Mouse (Mus musculus) lung, postnatal 36 days (tissue): Measurements from ENCODE around the gene Psmd6.

Source experiments
- DNase-seq: peaks from one replicate; pipeline ENCODE4 v3.0.0; 2022; ENCODE audit warnings: mixed read lengths

Gene Psmd6

DNA sequence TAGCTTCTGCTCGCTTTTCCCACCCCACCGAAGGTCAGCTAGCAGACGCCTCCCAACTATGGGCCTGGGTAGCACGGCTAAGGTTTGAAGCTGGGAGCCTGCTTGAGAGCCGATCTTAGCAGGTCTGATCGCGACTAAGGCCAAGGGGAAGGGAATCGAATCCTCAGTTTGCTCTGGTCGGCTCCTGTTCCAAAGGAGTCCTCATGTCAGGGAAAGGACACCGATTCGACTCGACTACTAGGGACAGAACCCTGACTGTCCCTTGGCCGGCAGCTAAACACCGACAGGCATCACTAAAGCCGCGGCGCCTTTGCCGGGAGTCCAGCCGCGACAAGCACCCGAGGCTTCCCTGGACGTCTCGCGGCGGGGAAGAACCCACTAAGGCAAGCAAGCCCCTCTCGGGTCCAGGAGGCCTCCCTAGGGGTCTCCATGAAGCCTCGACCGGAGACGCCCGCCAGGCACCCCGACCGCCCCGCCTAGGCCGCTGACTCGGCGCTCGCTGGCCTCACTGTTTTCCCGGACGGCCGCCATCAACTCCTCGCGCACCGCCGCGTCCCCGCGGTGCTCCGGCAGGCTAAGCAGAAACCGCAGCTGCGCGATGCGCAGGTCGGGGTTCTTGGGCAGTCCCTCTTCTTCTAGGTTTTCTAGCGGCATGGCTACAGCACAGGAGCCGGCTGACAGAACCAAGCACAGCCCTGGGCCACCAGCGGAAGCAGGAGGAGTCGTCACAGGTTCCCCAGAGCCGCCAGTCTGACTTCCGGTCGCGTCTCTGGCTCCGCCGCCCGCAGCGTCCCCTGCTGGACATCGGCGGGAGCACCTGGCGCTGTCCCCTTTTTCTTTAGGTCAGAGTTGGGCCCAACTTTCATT is at the start of gene Psmd6:
Psmd6 (minus strand) TSS at position 755 of the 867 bp plus-strand sequence.
- peak; percentile 92 for DNase-seq

DNA sequence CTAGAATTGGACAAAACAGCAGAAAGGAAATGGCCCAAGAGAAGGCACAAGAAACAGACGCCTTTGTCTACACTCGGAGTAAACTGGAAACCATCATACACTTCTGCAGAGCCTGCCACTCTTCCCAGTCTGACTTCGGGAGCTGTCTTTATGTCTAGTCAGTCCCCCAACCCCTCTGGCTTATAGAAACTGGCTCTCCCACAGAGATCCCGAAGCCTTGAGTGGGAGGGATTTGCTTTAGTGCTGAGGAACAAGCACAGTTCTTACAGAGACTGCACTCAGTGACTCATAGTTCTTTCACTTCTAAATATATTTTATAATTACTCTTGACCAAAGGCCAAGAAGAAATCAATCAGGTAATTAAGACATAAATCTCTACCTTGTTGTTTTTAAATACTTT is 10.1 kb downstream of the Psmd6 start:
- no peak for DNase-seq

DNA sequence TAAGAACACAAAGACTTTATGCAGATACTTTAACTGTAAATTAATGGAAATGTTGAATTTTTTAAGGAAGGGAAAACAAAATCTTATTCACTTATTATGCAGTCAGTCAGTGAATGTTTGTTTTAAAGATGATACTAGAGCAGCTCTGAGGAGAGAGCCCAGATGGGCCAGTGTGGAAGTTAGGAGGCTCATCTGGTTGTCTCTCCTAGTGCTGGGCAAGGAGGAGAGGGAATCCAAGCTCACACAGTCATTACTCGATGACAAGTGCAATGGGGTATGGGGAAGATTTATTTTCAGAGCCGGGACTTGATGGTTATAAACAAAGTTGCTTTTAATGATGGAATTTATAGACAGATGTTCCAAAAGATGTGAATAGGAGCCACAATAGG is 15.9 kb downstream of the Psmd6 start:
- DNase-seq = no peak

DNA sequence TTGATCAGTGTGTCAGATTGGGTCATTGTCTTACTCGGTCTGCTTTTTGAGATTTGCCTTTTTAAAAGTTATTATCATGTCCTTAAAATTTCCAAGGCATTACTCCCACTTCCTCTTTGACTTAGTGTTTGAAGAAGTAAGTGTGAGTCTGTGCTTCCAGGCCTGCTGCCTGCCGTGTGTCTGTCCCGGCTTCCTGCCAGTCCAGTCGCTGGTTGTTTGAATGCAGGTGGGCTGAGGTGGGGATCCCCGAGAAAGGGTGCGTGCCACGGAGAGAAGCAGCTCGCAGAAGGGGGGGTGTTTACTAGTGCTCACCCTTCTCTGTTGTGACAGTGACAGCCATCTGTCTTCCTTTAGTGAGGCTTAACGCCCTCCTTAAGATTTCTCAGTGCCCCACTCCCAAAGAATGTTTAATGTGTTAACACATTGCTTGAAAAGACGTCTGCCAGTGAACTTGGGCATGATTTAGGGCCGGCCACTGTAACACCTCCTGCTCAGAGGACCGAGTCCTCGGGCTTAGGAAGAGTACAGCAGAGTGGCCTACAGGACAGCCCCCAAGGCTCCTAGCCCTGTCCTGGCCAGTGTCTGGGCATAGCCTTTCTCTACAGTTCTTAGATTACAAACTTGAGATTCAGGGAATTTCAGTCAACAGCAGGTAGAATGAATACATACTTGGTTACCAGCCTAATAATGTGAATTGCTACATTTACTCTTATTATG is 16.4 kb downstream of the Psmd6 start:
- DNase-seq = no peak

DNA sequence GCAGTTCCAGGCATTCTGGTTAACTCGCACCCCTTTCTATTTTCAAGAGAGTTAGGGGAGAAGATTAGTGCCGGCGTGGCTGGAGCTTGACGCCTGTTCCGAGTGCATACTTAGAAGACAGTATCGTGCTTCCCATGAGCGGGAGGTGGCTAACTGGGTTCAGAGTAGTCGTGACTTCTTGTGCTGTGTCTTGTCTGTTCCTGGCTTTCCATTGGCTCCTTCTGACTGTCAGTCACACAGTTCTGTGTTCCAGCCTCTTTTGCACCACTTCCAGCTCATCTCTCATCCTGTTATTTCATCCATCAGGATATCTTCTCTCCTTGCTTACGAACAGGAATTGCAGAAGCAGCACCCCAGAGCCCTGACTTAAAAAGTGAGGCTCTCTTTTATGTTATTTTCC is 19.5 kb downstream of the Psmd6 start:
- DNase-seq = no peak

DNA sequence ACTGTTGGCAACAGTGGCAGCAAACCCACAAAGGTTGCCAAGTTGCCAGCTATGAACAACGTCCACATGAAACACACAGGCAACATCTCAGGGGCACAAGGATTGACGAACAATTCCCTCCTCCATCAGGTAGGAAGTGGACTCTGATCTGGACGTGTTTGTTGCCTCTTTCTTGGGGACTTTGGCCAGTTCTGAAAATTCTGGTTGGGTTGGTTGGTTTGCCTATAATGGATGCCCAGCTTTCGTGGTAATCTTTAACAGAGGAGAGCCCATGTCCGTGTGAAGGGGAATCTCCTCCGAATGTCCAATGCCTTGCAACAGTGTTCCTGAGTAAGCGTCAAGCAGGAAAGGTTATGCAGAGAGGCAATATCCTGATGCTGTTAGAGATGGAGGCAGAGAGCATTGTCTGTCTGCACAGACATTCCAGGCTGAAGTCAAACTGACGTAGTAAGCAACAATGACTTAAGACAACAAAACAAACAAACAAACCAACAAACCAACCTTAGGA is 20.0 kb downstream of the Psmd6 start:
- DNase-seq = no peak

DNA sequence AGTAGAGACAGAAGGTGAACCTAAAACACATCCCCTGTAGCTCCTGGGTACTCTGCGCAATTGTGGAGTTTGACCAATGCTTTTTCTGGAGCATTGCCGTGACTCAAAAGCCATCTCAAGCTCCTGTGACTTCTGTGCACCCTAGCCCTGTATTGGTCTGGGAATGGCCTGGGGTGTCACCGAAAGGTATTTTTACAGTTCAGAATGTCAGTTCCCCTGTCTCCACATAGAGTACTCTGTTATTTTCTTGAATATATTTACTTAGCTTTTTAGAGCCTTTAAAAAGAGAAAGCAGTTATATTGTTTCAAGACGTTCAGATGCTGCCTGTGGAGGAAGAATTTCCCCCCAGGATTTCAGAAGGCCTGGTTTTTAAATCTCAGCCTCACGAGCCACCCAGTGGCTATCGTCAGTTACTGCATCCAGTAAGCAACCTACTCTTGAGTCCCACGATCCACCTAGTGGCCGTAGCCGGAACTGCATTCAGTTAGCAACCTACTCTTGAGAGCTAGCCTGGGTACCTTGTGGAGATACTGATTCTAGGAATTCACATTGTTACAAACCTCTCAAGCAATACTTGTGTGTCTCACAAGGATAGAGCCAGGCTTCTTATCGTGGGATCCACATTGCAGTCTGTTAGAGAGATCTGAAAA is 22.3 kb downstream of the Psmd6 start:
- DNase-seq = peak; percentile 96

DNA sequence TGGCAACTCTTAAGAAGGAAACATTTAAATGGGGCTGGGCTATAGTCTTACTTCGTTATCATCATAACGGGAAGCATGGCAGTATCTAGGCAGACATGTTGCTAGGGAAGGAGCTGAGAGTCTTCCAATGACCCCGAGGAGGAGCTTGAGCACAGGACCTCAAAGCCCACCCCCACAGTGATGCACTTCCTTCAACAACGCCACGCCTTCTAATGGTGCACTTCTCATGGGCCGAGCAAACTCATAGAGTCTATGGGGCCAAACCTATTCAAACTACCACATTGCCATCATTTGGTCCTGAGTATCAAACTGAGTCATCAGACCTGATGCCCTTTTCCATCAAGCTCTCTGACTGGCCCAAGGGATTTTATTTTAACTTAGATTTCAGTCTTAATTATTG is 30.2 kb downstream of the Psmd6 start:
- DNase-seq = no peak

DNA sequence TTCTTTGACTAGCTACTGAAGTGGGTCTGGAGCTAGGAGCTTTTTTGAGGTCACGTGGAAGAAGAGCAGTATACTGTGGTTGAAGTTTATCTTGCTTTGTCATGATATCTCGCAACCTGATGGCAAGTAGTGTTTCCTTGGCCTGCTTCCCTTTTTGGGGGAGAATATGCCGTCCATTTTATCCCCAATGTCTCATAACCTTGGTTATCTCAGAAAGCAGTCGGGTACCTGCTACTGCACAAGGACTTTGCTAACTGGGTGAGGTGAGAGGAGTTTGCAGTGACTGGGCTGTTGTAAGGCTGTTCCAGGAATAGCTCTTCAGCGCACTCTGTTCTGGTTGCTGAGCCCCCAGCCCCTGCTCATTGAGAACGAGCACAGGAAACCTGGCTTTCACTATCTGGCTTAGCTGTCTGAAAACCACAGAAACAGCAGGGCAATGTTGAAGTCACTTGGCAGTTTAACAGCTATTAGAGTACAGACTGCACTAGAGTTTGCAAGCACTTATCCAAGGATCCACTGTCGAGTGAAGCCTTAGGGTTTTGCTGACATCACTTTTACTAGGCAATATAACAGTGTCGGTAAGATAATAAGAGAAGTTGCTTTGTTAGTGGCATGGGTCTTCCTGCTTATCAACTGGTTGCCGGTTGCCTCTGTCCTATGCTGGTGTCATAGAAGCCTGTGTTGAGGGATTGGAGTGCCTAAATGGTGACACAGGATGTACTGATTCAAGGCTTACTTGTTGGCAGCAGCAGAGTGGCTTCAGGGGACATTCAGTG is 32.6 kb downstream of the Psmd6 start:
- no peak for DNase-seq

DNA sequence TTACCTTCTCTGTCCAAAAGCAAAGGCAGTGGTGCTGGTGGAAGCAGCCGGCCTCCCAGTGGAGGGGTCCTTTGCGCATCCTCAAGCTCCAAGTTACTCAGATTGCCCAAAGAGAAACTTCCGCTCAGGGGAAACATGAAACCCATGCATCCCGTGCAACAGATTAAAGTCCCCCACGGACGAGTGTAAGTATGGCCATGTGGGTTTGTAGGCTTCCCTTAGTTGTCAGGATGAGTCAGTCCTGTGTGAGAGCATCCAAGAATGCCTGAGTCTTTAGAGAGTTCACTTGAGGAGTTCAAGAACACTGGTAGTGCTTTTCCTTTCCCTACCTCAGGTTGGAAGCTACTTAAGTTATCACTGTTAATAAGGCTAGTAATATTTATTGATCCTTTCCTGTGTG is 33.4 kb downstream of the Psmd6 start:
- no peak for DNase-seq

DNA sequence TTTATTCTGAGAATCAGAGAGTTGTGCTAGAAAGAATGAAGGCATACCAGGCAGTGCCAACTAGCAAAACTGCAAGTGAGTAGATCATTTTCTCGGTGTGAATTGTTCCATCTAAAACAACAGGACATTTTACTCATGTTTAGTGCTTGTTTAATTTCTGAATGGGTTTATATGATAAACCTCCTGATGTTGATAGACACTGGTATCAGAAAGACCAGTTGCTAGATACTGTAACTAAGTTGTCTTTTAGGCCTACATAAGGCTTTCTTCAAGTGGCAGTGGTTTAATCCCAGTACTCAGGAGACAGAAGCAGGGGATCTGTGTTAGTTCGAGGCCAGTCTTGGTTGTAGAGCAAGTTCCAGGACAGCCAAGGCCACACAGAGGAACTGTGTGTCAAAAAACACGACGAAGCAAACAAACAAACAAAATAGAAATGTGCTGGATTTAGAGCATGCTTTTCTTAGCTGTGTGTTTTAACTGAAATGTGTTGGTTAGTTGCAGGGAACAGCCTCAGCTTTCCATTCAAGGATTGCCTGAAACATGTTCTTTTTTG is 34.0 kb downstream of the Psmd6 start:
- DNase-seq = no peak

DNA sequence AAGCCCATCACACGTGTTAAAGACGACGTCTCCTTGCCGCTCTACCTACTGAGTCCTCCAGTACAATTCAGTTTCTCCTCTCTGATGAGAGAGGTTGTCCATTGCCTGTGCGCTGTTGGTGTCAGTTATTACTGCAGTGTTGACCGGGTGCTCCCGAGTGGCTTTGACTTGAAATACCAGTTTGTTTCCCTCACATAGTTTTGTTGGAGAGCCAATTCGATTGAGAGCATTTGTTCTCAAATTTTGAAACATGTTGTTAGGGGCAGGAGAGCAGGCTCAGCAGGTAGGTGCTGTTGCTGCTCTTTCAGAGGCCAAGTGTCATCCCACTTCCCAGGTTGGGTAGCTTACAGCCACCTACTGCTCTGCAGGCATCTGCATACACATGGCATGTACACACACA is 37.0 kb downstream of the Psmd6 start:
- DNase-seq = peak; percentile 52

DNA sequence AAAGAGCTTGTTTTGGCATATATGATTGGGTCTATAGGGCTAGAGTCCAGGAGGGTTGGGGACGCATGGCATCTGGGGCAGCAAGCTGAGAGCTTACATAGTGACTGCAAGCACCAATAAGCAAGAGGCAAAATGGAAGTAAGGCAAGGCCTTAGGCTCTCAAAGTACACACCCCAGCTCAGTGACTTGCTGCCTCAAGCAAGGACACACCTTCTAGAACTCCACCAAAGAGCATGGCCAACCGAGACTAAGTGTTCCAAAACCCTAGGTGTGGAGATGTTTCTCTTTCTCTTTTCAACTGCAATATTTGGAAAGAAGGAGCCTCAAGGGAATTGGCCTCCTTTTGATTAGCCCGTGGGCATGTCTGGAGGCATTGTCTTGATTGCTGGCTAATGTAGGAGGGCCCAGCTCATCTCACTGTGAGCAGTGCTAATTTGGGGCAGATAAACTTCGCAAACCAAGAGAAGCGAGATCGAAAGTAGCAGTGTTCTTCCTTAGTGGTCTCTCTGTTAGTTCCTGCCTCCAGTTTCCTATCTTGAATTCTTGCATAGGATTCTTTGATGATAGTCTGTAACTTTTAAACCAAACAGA is 40.1 kb downstream of the Psmd6 start:
- DNase-seq = no peak

DNA sequence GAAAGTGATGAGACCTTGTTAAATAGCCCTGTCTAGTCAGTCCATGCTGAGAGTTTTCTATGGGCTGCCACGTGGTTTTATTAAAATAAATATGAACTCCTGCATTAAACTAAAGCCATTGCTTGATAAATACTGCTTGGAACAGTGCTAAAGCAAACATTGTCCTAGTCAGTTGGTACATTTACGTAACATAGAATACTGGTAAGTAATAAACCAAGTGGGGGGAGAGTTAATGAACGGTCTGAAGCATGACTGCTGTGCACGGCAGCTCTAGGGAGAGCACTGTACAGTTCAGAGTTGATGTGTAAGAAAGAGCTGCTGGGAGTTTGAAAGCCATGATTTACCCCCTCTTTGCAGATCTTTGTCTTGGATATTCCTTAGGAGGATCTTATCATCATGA is 49.3 kb downstream of the Psmd6 start:
- DNase-seq = peak; percentile 43

DNA sequence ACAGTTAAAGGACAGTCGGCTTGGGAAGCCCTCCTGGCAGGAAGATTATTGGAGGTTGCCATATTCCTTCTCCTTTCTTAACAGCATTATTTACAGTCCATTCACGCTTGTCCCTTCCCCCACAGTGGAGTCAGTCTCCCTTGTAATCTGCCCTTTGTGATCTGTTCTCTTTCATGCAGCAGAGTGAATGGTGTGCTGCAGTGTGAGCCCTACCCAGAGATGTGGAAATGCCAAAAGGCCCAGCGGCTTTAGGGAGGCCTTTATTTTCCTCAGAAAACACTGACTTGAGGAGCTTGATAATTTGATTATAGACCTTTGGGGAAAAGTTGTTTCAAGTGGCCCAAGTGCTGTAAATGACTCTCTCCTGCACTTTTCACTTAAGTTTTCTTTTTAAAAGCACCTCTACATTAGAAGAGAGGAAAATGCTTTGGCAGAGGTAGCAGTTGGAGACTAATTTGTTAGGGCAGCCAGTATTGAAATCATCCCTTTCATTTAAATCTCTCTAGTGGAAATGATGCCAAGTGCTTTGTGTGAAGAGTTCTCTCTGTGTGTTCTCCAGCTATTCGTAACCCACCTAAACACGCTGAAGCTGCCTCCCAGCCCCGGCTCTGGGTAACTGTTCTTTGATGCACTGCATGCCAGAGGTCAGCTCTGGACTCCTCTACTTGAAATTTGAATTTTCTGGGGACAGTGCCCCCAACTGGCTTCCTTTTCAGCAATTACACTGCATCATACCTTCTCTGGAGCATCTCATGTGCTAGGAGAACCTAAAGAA is 50.1 kb downstream of the Psmd6 start:
- no peak for DNase-seq

DNA sequence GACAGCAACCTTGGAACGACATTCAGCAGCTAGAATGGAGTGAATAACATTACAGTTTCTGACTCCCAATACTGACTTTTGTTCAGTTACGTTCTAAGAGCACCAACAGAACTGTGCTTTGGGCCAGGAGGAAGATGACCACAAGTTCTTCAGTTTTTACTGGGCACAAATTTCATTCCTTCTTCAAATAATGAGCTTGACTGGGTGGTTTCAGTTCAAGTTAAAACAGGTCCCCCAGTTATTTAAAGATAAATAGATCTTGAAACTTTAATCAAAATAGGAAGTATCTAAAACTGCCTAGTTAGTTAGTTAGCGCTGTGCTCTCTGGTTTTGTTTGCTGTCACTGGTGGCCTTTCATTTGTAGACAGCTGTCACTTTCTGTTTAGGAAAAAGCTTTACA is 52.2 kb downstream of the Psmd6 start:
- no peak for DNase-seq

DNA sequence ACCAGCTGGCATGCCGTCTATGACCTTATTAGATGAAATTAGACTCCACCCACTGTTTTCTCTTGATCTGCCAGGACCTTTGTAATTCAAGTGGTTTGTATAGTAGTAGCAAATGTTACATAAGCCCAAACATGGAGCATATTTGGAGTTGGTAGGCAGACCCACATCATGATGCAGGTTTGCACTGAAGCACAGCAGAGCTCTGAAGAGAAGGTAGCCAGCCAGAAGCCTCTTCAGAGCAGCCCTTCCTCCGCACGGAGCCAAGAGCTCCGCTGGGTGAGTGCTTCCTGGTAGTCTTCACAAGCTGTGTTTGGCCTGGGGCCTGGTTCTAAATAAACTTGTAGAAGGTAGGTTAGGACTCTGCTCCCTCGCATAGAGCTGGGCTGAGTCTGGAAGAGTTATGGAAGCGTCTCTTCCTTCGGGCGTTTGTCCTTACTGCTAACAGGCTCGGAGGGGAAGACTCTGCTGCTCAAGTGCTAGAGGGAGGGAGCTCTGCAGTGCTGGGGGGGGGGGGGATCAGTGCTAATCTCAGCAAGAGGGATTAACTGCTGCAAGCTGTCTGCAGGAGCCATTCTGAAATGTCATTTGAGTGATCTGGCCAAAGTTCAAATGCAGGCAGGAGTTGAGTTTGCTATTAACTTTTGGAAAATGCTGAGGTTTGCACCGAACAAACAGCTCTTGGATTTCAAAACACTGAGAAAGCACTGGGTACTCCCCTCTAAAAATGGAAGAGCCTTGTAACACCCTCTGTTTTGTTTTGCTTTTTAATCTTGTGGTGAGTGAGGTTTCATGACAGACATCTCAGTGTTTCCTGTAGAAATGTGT is 52.9 kb downstream of the Psmd6 start:
- DNase-seq = peak; percentile 76

DNA sequence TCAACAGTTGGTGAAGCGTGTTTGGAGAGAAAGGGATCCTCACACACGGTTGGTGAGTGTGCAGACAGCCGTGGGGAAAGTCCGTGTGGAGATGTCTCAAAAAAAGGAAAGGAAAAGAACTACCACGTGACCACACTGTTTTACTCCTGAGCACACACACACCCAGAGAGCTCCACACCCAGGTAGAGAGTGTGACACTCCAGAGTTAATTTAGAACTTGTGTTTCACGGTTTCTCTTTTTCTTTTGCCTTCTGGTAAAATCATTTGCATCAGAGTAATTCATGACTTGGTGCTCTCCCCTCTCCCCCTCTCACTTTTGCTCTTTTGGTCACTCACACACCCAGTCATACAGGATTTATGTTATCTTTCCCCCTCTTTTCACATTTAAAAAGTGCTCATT is 54.5 kb downstream of the Psmd6 start:
- no peak for DNase-seq

DNA sequence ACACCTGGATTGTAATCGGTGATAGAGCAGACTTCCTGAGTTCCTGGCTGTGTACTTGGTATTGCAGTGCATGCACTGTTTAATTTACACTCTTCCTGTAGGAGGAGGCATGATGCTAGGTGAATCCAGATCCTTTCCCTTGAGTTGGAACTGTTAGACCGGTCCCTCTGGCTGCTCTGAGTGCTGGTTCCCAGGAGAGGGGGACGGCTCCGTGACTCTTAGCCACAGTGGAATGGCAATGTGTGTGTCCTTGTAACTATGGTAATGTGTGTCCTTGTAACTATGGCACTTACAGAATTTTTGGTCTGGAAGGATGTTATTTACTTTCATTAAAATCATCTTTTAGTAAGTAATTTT is 55.7 kb downstream of the Psmd6 start:
- no peak for DNase-seq

DNA sequence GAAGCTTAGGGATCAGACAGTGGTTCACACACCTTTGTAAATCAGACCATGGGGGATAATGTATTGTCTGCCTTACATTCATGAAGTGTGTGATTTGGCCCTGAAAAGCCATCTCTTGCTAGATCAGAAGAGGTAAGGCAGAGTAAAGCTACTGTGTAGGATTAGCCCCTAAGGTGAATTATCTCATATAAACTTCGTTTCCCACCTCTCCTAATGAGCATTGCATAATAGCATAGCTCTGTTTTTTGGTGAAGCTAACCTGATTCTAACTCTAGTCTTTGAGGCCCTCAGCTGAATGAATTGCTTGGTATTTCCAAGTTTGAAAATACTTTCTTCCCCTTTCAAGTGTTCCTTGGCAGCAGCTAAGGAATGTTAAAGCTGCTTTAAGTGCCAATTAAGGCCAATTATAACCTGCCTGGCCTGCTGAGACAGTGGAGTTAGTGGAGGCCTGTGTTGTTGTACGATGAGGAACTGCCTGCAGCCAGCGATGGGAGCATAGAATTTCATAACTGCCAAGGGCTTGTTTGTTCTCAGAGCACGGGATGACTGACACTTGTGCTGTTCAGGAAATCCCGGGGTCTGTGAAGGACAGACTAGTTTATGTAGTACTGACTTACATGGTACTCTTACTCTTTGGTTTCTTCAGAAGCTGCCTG is 56.2 kb downstream of the Psmd6 start:
- peak; percentile 80 for DNase-seq
